Mouse (Mus musculus) layer of hippocampus, adult 2 months (tissue): ENCODE results near the gene Gpr25. TPM values are rescaled to one million over a fixed set of nuclear protein-coding genes. Genes with fewer than 3 reads are reported as not detected.
A peak's percentile ranks its signal among the peaks of the same experiment; 100 is the strongest.

Experiments used
- DNase-seq, 2 experiments: peaks; one replicate each; pipeline ENCODE4 v3.0.0; 2022; ENCODE audit warnings: low spot score in 2 of 2
- H3K27ac ChIP-seq: fragments of 200-600 bp; 2 replicates; pipeline ENCODE4 v1.8.1; 2022
- H3K4me3 ChIP-seq: fragments of 200-600 bp; 2 replicates; pipeline ENCODE4 v1.8.1; 2022; ENCODE audit warnings: mild to moderate bottlenecking
- CTCF ChIP-seq: fragments of 200-600 bp; conservative IDR thresholded peaks from 2 replicates; pipeline ENCODE4 v1.8.1; 2022; ENCODE audit warnings: antibody characterized with exemption, mild to moderate bottlenecking, moderate library complexity
- total RNA-seq, 2 experiments: library from RNA; stranded (reverse); gene quantifications; 2 replicates each; pipeline ENCODE4 v1.2.3; 2021

Gene Gpr25
- total RNA-seq, 2 experiments from 2014 or later: 5.0 to 5.5 TPM

DNA sequence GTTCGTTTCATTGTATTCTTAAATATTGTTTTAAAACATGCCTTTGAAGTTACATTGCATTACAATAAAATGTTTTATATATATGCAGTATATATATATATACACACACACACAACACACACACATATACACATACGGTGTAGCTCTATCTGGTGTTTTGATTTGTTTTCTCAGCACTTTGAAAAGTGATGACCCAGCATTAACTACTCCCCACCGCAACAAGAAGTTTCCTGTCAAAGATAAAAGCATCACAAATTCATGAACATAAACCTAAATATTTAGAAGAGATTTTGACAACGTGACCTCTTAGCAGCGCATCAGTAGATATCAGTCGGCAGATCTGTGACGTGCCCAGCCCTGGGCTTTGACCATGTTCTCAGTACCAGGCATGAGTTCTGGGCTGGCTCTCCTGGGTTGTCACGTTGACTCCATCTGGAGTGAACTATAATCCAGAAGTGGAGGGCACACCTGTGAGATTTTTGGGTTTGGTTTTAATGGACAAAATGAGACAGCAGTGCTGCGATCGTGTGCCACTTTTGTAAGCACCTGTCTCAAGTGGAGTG is 6.1 kb downstream of the Gpr25 start:
- no peak for TF ChIP-seq CTCF
- H3K27ac ChIP-seq: no peak overlapping the region
- DNase-seq: no peak
- no peak overlapping the region for H3K4me3 ChIP-seq

DNA sequence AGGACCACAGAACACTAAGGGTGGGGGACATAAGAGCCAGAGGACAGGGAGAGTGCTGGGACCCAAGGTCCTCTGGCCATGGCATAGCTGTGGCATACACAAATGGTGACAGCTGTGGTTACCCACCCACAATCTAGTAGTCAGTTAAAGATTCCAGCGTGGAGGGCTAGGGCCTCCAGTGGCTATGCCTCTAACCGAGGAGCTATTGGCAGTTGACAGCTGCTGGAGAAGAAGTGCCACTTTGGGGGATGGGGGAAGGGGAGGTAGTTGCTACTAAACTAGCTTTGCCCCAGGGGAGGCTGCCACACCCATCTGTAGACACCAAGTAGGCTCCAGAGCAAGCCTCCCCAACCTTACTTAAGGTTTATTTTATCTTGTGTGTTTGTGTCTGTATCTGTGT is 7.2 kb downstream of the Gpr25 start:
- no peak overlapping the region for H3K27ac ChIP-seq
- no peak for TF ChIP-seq CTCF
- H3K4me3 ChIP-seq: no peak overlapping the region
- DNase-seq: no peak

DNA sequence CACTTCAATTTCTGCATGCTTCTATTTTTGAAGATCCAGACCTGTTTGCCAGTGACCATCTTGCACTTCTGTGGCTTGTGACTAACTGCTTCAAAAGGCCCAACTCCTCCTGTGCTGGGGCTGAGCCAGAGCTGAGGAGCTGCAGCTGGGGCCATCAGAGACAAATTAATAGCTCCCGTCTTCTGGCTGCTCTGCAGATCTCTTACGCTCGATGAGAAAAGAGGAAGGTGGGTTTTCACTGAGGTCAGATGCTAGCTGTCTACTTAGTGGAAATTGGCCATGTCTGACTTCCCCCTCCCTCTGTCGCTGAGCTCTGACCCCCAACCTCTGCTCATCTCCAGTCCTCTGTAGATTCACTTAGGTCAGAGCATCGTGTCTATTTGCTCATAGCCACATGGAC is 11.0 kb downstream of the Gpr25 start:
- H3K4me3 ChIP-seq: no peak overlapping the region
- DNase-seq: no peak
- no peak for TF ChIP-seq CTCF

DNA sequence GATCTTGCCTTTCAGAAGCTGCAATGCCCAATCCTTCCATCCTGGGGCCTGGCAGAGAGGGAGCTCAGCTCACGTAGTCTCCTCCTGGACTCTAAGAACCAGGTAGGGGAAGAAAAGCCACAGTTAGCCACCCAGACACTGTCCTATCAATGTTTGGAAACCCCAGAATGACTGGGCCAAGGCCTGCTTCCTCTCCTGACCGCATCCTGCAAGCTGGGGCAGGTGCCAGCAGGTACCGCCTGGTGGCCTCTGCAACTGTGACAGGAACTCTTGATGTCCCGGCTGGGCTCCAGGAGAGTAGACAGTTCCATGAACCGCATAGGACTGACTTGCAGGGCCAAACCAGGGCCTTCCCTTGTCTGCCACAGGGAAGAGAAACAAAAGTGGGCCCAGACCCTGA is 13.3 kb downstream of the Gpr25 start:
- no peak for DNase-seq
- Histone ChIP-seq H3K4me3 (no peak overlapping the region), H3K27ac (no peak overlapping the region)
- no peak for TF ChIP-seq CTCF

More for the DNA sequence above, 11.0 kb downstream of the Gpr25 start:
- H3K27ac ChIP-seq: no peak overlapping the region

DNA sequence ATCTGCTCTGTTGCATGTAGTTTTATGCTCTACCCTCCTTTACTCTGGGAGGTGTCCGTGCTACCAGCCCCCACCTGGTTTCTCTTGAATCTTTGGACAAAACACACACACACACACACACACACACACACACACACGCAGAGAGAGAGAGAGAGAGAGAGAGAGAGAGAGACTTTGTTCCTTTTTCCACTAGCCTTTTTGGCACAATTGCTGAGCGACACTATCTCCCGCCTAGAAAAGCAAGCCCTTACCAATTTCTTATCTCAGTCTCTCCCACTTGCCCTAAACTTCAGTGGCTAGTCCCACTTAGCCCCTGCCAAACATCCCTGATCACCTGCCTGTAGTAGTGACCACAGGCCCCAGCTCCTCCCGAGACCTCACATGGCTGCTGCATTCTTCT is 16.2 kb downstream of the Gpr25 start:
- Histone ChIP-seq H3K27ac (no peak overlapping the region), H3K4me3 (no peak overlapping the region)
- DNase-seq: no peak
- no peak for TF ChIP-seq CTCF

DNA sequence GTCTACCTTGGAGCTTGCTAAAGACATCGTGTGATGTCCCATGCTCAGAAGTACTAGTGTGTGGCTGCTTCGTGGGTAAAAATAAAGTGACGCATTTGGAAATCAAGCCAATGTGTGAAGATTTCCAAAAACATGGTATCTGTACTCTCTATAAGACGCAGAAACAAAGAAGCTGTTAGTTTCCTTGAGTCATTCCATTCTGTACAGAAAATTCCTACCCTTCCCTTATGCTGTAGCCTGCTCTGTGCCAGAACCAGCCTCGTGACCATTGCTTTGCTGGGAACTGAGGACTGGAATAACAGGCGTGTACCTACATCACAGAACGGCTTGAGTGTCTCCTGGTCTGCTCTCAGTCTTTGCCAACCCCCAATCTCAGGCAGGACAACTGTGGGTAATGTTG is 18.9 kb downstream of the Gpr25 start:
- TF ChIP-seq CTCF: no peak
- H3K4me3 ChIP-seq: no peak overlapping the region
- no peak for DNase-seq

DNA sequence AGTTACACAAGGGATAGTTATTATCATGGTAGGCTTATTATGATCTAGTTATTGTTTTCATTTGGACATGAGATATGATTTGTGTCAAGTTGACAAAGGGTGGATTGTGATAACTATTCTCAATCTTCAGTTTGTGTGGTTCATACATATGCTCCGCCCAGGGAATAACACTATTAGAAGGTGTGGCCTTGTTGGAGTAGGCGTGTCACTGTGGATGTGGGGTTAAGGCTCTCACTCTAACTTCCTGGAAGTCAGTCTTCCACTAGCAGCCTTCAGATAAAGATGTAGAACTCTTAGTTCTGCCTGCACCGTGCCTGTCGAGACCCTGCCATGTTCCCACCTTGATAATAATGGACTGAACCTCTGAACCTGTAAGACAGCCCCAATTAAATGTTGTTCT is 22.2 kb downstream of the Gpr25 start:
- no peak overlapping the region for H3K27ac ChIP-seq
- TF ChIP-seq CTCF: no peak
- no peak for DNase-seq
- H3K4me3 ChIP-seq: no peak overlapping the region

More for the DNA sequence above, 18.9 kb downstream of the Gpr25 start:
- no peak overlapping the region for H3K27ac ChIP-seq

DNA sequence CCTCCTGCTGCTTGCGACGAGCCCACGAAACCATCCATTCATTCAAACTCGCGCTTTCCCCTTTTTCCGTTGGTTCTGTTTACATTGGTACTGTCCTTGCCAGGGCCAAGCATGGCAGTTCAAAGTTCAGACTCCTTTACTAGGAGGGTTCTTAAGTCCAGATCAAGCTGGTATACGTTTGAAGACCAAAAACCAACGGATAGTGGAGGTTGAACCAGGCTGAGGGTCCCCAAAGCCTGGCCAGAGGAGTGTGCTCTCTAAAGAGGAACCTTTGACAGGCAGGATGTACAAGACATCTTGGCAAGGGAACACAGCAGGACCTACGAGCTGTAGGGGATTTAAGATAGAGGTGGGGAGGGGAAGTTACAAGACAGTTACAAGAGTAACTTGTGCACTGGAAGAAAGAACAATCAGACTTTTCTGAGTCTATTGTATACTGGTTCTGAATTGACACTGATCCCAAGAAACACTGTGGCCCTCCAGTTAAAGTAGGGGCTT is 26.0 kb downstream of the Gpr25 start:
- TF ChIP-seq CTCF: peak; percentile 60
- DNase-seq: no peak
- peak overlapping the region; percentile 69 for H3K4me3 ChIP-seq
- H3K27ac ChIP-seq: peak overlapping the region; percentile 73

DNA sequence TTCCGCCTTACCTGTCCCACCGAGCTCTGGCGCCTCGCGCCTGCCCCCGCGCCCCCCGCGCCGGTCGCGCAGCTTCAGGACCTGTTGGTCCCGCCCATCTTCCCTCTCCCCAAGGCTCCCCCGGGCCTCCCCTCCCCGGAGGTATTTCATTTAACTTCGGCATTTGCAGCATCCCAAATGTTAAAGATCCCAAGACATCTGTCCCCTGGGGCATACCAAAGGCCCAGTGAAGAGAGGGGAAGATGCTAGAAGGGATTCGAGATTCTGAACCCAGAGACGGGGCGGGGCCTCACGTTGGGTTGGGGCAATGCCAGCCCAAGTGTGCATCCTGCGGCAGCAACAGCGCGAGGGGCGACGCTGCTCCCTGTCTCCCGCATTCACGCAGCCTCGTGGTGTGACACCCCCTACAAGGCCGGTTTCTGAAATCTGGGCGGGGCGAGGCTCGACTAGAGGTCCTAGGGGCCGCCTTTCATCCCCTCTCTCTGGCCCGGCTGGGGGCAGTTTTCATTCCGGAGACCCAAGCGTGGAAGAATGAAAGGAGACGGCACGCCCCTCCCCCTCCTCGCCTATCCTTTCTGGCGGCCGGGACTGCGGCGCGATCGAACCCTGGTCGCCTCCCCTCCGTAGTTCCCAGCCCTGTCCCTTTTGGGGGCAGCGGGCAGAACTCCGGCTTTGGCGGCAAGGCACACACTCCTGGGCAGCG is 26.6 kb downstream of the Gpr25 start, which contains the start of gene Inava:
Inava (minus strand) TSS at position 373 of the 703 bp plus-strand sequence.
- peak; percentile 23 to 39 for DNase-seq
- Histone ChIP-seq H3K4me3 (peak within 1 kb of the TSS; percentile 69), H3K27ac (peak within 1 kb of the TSS; percentile 73)
- no peak for TF ChIP-seq CTCF

DNA sequence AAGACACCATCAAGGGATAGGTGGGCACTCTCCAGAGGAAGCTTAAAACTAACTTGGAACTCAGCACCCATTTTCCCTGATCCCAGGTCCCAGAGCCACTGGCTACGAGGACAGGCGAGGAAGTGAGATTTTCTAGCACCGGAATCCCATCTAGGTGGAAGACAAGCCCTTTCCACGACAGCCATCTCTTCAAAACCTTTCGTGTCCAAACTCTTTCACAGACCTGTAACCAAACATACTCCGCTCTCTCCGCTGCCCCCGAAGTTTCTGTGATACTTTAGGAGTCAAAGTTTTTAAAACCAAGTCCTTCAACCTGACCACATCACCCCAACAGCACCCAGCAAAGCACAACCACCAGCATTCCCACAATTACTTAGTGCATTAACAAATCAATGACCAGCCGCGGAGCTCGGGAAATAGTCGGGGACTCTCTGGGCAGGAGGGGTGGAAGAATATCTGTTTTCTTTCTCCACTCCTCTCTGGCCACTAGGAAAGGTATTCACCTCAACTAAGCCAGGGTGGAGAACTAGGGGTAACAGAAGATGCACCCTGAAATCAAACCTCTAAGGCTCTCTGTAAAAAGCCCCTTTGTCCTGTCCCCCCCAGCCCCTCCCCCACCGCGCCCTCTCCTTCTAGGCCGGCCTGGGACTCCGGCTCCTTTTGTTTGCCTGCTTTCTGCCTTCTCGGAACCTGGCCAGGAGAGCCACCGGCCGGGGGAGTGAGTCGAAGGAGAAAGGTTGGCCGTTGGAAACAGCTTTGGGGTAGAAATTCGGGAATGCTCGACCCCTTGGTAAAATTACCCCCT is 27.5 kb downstream of the Gpr25 start:
- H3K27ac ChIP-seq: no peak overlapping the region; the same call in 1 of the 2 replicates
- no peak for TF ChIP-seq CTCF
- no peak for DNase-seq
- H3K4me3 ChIP-seq: peak overlapping the region; percentile 69

DNA sequence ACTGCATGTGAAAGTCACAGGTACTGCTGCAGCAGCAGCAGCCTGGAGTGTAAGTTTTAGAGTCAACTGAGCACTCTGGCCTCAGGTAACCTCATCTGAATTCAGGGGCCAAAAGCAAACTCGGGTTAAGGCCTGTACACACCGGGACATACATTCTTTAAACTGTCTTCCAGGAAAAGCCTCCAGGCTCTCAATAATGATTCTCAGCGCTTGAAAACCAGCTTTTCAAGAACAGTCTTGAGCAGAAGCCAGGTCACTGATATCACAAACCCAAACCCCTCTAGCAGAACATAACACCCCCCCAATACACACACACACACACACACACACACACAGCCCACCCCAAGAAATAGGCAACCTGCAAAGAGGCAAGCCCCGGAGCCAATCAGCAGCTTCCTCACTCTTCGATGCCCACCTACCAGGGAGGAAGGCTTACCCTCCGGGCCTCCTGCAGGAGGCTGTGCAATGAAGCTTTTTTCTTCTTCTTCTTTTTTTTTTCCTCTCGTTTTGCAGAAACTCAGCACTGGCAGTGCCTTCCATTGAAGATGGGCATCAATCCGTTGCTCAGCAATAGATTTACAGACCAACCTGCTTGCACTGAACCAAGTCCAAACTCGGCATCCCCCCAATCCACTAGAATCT is 28.3 kb downstream of the Gpr25 start:
- Histone ChIP-seq H3K27ac (no peak overlapping the region), H3K4me3 (no peak overlapping the region)
- TF ChIP-seq CTCF: no peak
- DNase-seq: no peak

DNA sequence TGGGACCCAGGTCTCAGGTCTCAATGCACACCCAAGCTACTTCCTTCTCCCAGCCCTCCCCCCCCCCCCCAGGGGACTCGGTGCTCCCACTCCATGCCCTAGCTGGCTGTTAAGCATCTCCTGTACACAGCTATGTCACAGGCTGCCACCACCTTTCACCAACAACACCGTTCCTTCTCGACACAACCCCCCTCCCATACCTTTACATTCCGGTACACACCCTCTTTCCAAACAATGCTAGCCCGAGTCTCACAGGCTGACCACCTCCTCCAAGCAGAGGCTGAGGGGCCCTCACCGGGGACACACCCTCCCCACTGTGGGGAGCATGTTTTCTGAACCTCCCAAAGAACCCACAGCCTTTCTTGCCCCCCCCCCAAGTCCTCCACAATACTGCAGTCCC is 29.1 kb downstream of the Gpr25 start:
- Histone ChIP-seq H3K4me3 (no peak overlapping the region), H3K27ac (no peak overlapping the region)
- DNase-seq: no peak
- TF ChIP-seq CTCF: no peak

DNA sequence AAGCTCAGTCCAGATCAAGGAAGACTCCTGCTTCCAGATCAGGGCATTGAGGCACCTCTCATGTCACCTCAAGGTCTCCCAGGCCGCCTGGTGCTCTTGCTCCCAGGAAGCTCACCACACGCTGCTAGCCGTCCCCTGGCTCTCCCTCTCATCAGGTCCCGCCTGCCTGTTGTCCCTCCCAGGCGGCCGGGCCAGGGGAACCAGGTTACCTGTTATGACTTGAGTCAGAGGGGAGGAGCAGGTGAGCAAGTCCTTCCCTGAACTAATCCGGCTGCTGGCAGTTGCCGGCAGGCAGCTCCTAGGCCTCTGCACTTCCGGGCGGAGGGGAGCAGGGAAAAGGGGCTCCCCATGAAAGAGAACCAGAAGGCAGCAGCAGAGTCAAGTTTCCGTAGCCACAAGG is 30.5 kb downstream of the Gpr25 start:
- Histone ChIP-seq H3K4me3 (no peak overlapping the region), H3K27ac (no peak overlapping the region)
- no peak for TF ChIP-seq CTCF
- DNase-seq: no peak
